Mouse (Mus musculus) cerebellum, adult 2 months (tissue): Measurements from ENCODE around the gene Olfr508.

Source experiments
- CTCF ChIP-seq: fragments of 200-500 bp; IDR thresholded peaks from 2 replicates; pipeline ENCODE4 v1.5.1; 2011; ENCODE audit warnings: low read depth, mild to moderate bottlenecking, control low read depth, low read length, moderate library complexity, borderline replicate concordance; ENCODE audit not compliant: insufficient read depth
- POLR2A ChIP-seq: fragments of 200-500 bp; IDR thresholded peaks from 2 replicates; pipeline ENCODE4 v1.6.1; 2011; ENCODE audit warnings: low read length, control low read depth, borderline replicate concordance; ENCODE audit not compliant: insufficient read depth

- TF ChIP-seq CTCF: no peak
- TF ChIP-seq POLR2A: no peak
These were observed 49.1 kb downstream of the Olfr508 start for GRCm38 (mm10) chr7:108678886-108679285.
